Mouse (Mus musculus) heart, adult 2 months (tissue): ENCODE results near the gene E130208F15Rik.

Experiments
- CTCF ChIP-seq: fragments of 200-600 bp; IDR thresholded peaks from 2 replicates; pipeline ENCODE4 v1.8.1; 2022; ENCODE audit warnings: antibody characterized with exemption, mild to moderate bottlenecking, moderate library complexity
- EP300 ChIP-seq: fragments of 200-500 bp; IDR thresholded peaks from 2 replicates; pipeline ENCODE4 v1.6.1; 2011; ENCODE audit warnings: low read depth, low read length, control low read depth; ENCODE audit not compliant: insufficient read depth
- POLR2A ChIP-seq: fragments of 200-500 bp; IDR thresholded peaks from 2 replicates; pipeline ENCODE4 v1.6.1; 2011; ENCODE audit warnings: mild to moderate bottlenecking, low read depth, low read length, control low read depth; ENCODE audit not compliant: insufficient read depth

DNA sequence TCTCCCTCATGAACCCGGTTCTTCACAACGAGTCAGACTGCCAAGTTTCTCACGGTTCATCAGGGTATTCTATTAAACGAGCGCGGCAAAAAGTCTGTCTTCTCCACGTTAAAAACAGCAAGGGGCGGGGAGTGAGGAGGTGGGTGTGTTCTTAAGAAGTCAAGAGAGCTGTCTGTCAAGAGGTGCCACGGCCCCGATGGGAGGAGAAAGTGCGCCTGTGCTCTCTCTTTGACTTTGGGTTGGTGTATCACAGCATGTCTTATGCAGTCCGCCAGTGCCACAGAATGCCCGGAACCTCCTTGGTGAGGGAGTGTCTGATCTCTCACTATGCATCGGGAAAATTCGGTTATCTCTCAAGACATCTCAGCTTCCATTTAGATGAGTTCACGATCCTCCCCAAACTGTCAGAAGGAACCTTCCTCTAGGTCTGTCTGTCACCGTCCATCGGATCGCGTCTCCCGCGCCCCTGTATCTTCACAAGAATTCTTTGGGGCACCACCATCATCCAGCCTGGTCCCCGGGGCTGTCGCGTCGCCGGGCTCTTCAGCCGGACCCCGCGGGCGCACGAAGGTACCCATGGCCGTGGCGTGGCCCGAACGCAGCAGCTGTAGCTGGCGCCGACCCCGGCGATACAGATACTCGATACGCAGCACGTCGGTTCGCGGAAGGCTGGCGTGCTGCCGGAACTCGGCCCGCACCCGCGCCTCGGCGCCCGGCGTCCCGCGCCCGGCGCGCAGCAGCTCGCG is at the start of gene E130208F15Rik:
- TF ChIP-seq POLR2A = peak; percentile 69; the same call in 1 of the 2 replicates
- no peak for TF ChIP-seq CTCF
- TF ChIP-seq EP300 = no peak
